Comparison of ENCODE assay signal across 8 mouse cellular contexts in genomic region chr10:28073991-28074652, GRCm38 (mm10). TPM values are rescaled to one million over a fixed set of nuclear protein-coding genes. Genes with fewer than 3 reads are reported as not detected.
A peak's percentile ranks its signal among the peaks of the same experiment; 100 is the strongest.
DNase-seq lines count a peak whose midpoint lies in the region; ATAC-seq lines count a peak whose summit lies in the region.

No protein-coding gene starts in this region.

- DNase-seq in heart, adult 8-10 months (ENCODE audit: low spot score), result peak; percentile 37
- DNase-seq in heart, postnatal 10 days, result no peak
- peak; percentile 69 for DNase-seq in NIH3T3 (ENCODE audit: low read depth)
- DNase-seq in kidney, postnatal 36 days, result peak; percentile 17 to 39
- peak; percentile 29 for DNase-seq in right cerebral cortex, postnatal 14 days

- H3K27me3 ChIP-seq in forebrain, embryonic 13.5 days, result no peaks in the 10 kb centered on the region
- peaks cover 23% of the 10 kb centered on the region for H3K27me3 ChIP-seq in liver, embryonic 16.5 days (ENCODE audit: control insufficient read depth, insufficient read depth, low read depth, low read length)

- H3K36me3 ChIP-seq in forebrain, embryonic 13.5 days (ENCODE audit: poor library complexity, severe bottlenecking), result no peaks in the 10 kb centered on the region
- no peaks in the 10 kb centered on the region for H3K36me3 ChIP-seq in liver, embryonic 16.5 days (ENCODE audit: control insufficient read depth, insufficient read depth)

- peak overlapping the region; percentile 56 for H3K4me3 ChIP-seq in forebrain, embryonic 13.5 days
- H3K4me3 ChIP-seq in liver, embryonic 16.5 days (ENCODE audit: low read depth, low read length), result peak overlapping the region; percentile 62

- H3K27ac ChIP-seq in forebrain, embryonic 13.5 days, result peak overlapping the region; percentile 85
- H3K27ac ChIP-seq in liver, embryonic 16.5 days (ENCODE audit: low read length), result peak overlapping the region; percentile 57; the same call in 1 of the 2 replicates

- H3K4me1 ChIP-seq in forebrain, embryonic 13.5 days, result peaks cover 24% of the 10 kb centered on the region; the same call in 1 of the 2 replicates
- no peaks in the 10 kb centered on the region for H3K4me1 ChIP-seq in liver, embryonic 16.5 days (ENCODE audit: control insufficient read depth, low read depth, low read length)

- H3K9ac ChIP-seq in forebrain, embryonic 13.5 days, result peak overlapping the region; percentile 82
- H3K9ac ChIP-seq in liver, embryonic 16.5 days (ENCODE audit: low read depth, low read length), result peak overlapping the region; percentile 62

- H3K4me2 ChIP-seq in forebrain, embryonic 13.5 days, result peak overlapping the region; percentile 93
- peak overlapping the region; percentile 54 for H3K4me2 ChIP-seq in liver, embryonic 16.5 days (ENCODE audit: low read depth, low read length)

- ATAC-seq in forebrain, embryonic 13.5 days, result peak; percentile 11
- ATAC-seq in liver, embryonic 16.5 days (ENCODE audit: low read depth), result no peak; the same call in 1 of the 2 replicates
- no peak for ATAC-seq in erythroid progenitor cell, adult 5-6 weeks (replicated peaks; ENCODE audit: low FRiP score, poor library complexity, severe bottlenecking)

- WGBS in forebrain, embryonic 13.5 days, result under 1% methylated on average over 26 of the region's 26 CpGs
- WGBS in liver, embryonic 16.5 days (ENCODE audit: insufficient replicate concordance), result under 1% methylated on average over 26 of the region's 26 CpGs

- intact Hi-C loops in heart, postnatal 10 days (cut with DNase I), result loop anchor here (2.0 to 10.0 kb wide), 3 partner anchors 39 to 211 kb away; no protein-coding TSS in a partner anchor

- no peaks in the 10 kb centered on the region for H3K9me3 ChIP-seq in forebrain, embryonic 13.5 days (replicated peaks)
- H3K9me3 ChIP-seq in liver, embryonic 16.5 days (replicated peaks; ENCODE audit: control insufficient read depth, low read length), result no peaks in the 10 kb centered on the region

RNA-seq across cellular contexts. Expression of gene Ptprk, which starts 0.5 kb away (rescaled TPM):
- total RNA-seq in heart, adult 8-10 months (2022), result 10 to 100 TPM; 15.3 to 19.6 (median 17.3) TPM
- 10 to 100 TPM; 45.4 to 50.1 TPM for total RNA-seq in heart, postnatal 10 days (2021)
- polyA plus RNA-seq in forebrain, embryonic 13.5 days (2015; fragmentation: Nextera tagmentation; extraction: Ambion mirVana), result 19.2 and 20.0 TPM in 2 replicates
- 6.9 and 8.3 TPM in 2 replicates for polyA plus RNA-seq in liver, embryonic 16.5 days (2015; fragmentation: Nextera tagmentation; extraction: Ambion mirVana)
- total RNA-seq in erythroid progenitor cell, adult 5-6 weeks (2015; ENCODE audit: low replicate concordance), result 0.72 TPM in 1 of 2 replicates, not detected in the other
- 0.13 TPM in 1 of 2 replicates, not detected in the other for total RNA-seq in erythroid progenitor cell, adult 5-6 weeks (2017; ENCODE audit: low replicate concordance)

Comparison
In these comparisons a context has a peak if more than half of its experiments do, and no peak if none do; other contexts are left out.
1. DNase-seq: peak in heart, adult 8-10 months (single experiment), NIH3T3 (single experiment), kidney, postnatal 36 days (2 of 2) and right cerebral cortex, postnatal 14 days (single experiment); none in heart, postnatal 10 days (0 of 2).
2. RNA of gene Ptprk, which starts 0.5 kb away (total RNA-seq): 45.4 to 50.1 TPM in heart, postnatal 10 days and 15.3 to 19.6 TPM in heart, adult 8-10 months; 0.13 to 0.72 TPM in erythroid progenitor cell, adult 5-6 weeks; every median in the first group is over 4 times any median in the second.